In genomic region chr17:14037012-14037411, GRCm38 (mm10) we compare ENCODE assay signal across 25 mouse cellular contexts. TPM values are rescaled to one million over a fixed set of nuclear protein-coding genes. Genes with fewer than 3 reads are reported as not detected.
"Had no signal": no experiment of that assay in that cellular context is flagged by ENCODE, and none has a peak within 500 bp of the region (broad histone marks: within the 10 kb centered on the region; RNA-seq: fewer than 3 reads in every experiment).

No protein-coding gene starts in this region.

RNA-seq across cellular contexts. Expression of gene Gm7358, which starts 22.3 kb away (rescaled TPM):
- polyA plus RNA-seq: heart, adult 2 months; heart, embryonic 10.5 days; heart, embryonic 11.5 days; heart, embryonic 12.5 days; heart, embryonic 13.5 days; heart, embryonic 14.5 days; heart, embryonic 15.5 days; heart, embryonic 16.5 days; heart, postnatal 0 days; hindbrain, embryonic 10.5 days; hindbrain, embryonic 11.5 days; hindbrain, embryonic 12.5 days; hindbrain, embryonic 13.5 days; hindbrain, embryonic 14.5 days; hindbrain, embryonic 15.5 days; hindbrain, embryonic 16.5 days; hindbrain, postnatal 0 days; inflammation-experienced regulatory T-cells, adult 6 months; intestine, embryonic 14.5 days; kidney, adult 2 months; kidney, embryonic 14.5 days; kidney, embryonic 15.5 days; kidney, embryonic 16.5 days; kidney, postnatal 0 days; large intestine, adult 2 months had no signal

RNA-seq across cellular contexts. Expression of gene Gm7356, which starts 33.5 kb away (rescaled TPM):
- polyA plus RNA-seq: heart, embryonic 10.5 days; heart, embryonic 11.5 days; heart, embryonic 12.5 days; heart, embryonic 13.5 days; heart, embryonic 14.5 days; heart, embryonic 15.5 days; heart, embryonic 16.5 days; heart, postnatal 0 days; hindbrain, embryonic 10.5 days; hindbrain, embryonic 11.5 days; hindbrain, embryonic 12.5 days; hindbrain, embryonic 13.5 days; hindbrain, embryonic 14.5 days; hindbrain, embryonic 15.5 days; hindbrain, embryonic 16.5 days; hindbrain, postnatal 0 days; inflammation-experienced regulatory T-cells, adult 6 months; intestine, embryonic 14.5 days; kidney, adult 2 months; kidney, embryonic 14.5 days; kidney, embryonic 15.5 days; kidney, embryonic 16.5 days; kidney, postnatal 0 days; large intestine, adult 2 months had no signal
